Mouse (Mus musculus) myocyte (in vitro differentiated cells): ENCODE data around the gene Rpl35a.

Experiments
- CEBPB ChIP-seq: IDR thresholded peaks from 2 replicates; pipeline ENCODE4 v1.6.1; 2011; ENCODE audit warnings: mild to moderate bottlenecking, moderate library complexity; ENCODE audit not compliant: poor library complexity, insufficient read depth, severe bottlenecking
- E2F4 ChIP-seq: IDR thresholded peaks from one replicate; pipeline ENCODE4 v1.6.1; 2011; ENCODE audit warnings: mild to moderate bottlenecking, control low read depth, moderate library complexity; ENCODE audit not compliant: insufficient read depth
- MAX ChIP-seq: IDR thresholded peaks from one replicate; pipeline ENCODE4 v1.6.1; 2011; ENCODE audit warnings: low read depth, mild to moderate bottlenecking, control low read depth
- MYOD1 ChIP-seq, 3 experiments: IDR thresholded peaks; one replicate each; pipeline ENCODE4 v1.6.1; 2011; ENCODE audit warnings: control low read depth in 2 of 3, low read depth in 2 of 3, mild to moderate bottlenecking in 2 of 3, moderate library complexity in 1 of 3; ENCODE audit not compliant: insufficient read length in 2 of 3, control insufficient read depth in 1 of 3
- MYOG ChIP-seq, 3 experiments: IDR thresholded peaks; one replicate each; pipeline ENCODE4 v1.6.1; 2011; ENCODE audit warnings: control low read depth in 2 of 3, low read depth in 2 of 3, mild to moderate bottlenecking in 2 of 3; ENCODE audit not compliant: insufficient read length in 2 of 3, control insufficient read depth in 1 of 3, insufficient read depth in 1 of 3
- POLR2A ChIP-seq: IDR thresholded peaks from one replicate; pipeline ENCODE4 v1.6.1; 2011; ENCODE audit warnings: low read depth, mild to moderate bottlenecking, control low read depth, moderate library complexity; ENCODE audit not compliant: insufficient read length
- POLR2AphosphoS2 ChIP-seq: IDR thresholded peaks from one replicate; pipeline ENCODE4 v1.6.1; 2011; ENCODE audit warnings: low read depth, control low read depth; ENCODE audit not compliant: insufficient read length
- REST ChIP-seq: IDR thresholded peaks from one replicate; pipeline ENCODE4 v1.6.1; 2011; ENCODE audit warnings: mild to moderate bottlenecking, control low read depth, moderate library complexity; ENCODE audit not compliant: insufficient read depth, insufficient read length
- SRF ChIP-seq: IDR thresholded peaks from one replicate; pipeline ENCODE4 v1.6.1; 2011; ENCODE audit warnings: low read depth; ENCODE audit not compliant: control insufficient read depth, insufficient read length
- TCF12 ChIP-seq: IDR thresholded peaks from one replicate; pipeline ENCODE4 v1.6.1; 2011; ENCODE audit warnings: mild to moderate bottlenecking, control low read depth; ENCODE audit not compliant: poor library complexity, insufficient read depth, severe bottlenecking
- TCF3 ChIP-seq: IDR thresholded peaks from one replicate; pipeline ENCODE4 v1.6.1; 2011; ENCODE audit warnings: low read depth, control low read depth; ENCODE audit not compliant: insufficient read length
- USF1 ChIP-seq: IDR thresholded peaks from one replicate; pipeline ENCODE4 v1.6.1; 2011; ENCODE audit warnings: low read depth, mild to moderate bottlenecking, control low read depth, moderate library complexity

GRCm38 (mm10) chr16:33056786-33057185, 533 bp downstream of the Rpl35a start:
- TF ChIP-seq POLR2A (no peak), MYOG (IDR thresholded peaks at IDR 0.05; ENCODE audit: control insufficient read depth in 1 of 3, insufficient read depth in 1 of 3, insufficient read length in 2 of 3, low read depth in 2 of 3) (no peak), USF1 (no peak), CEBPB (no peak), MYOD1 (IDR thresholded peaks at IDR 0.05; ENCODE audit: control insufficient read depth in 1 of 3, insufficient read length in 2 of 3, low read depth in 2 of 3) (peak in 1 of 3 experiments; percentile 19), TCF12 (no peak), TCF3 (no peak), POLR2AphosphoS2 (no peak), MAX (no peak), E2F4 (no peak), SRF (no peak), REST (no peak)
